Mouse (Mus musculus) heart, embryonic 13.5 days (tissue): ENCODE results near the gene Znrf3. TPM values are rescaled to one million over a fixed set of nuclear protein-coding genes. Genes with fewer than 3 reads are reported as not detected.

Source experiments
- ATAC-seq: fragments of 200-750 bp; cut with Nextera tagmentation; 2 replicates; pipeline ENCODE4 v1.8.0; 2017; ENCODE audit warnings: moderate TSS enrichment; ENCODE audit not compliant: insufficient number of reproducible peaks, low FRiP score, low TSS enrichment; ENCODE audit errors: extremely low read depth
- H3K27ac ChIP-seq: fragments of 300-500 bp; sonication (generic); replicated peaks from 2 replicates; pipeline ENCODE4 v1.5.1; 2015; ENCODE audit warnings: moderate library complexity, mild to moderate bottlenecking, inconsistent platforms
- H3K27me3 ChIP-seq: fragments of 300-500 bp; sonication (generic); replicated peaks from 2 replicates; pipeline ENCODE4 v1.6.1; 2015; ENCODE audit warnings: mild to moderate bottlenecking, inconsistent platforms
- H3K36me3 ChIP-seq: fragments of 300-500 bp; sonication (generic); 2 replicates; pipeline ENCODE4 v1.6.1; 2015; ENCODE audit warnings: mild to moderate bottlenecking, inconsistent platforms
- H3K4me1 ChIP-seq: fragments of 300-500 bp; sonication (generic); 2 replicates; pipeline ENCODE4 v1.6.1; 2015; ENCODE audit warnings: inconsistent platforms
- H3K4me2 ChIP-seq: fragments of 300-500 bp; sonication (generic); 2 replicates; pipeline ENCODE4 v1.6.1; 2015; ENCODE audit warnings: inconsistent platforms, mild to moderate bottlenecking, moderate library complexity
- H3K4me3 ChIP-seq: fragments of 300-500 bp; sonication (generic); 2 replicates; pipeline ENCODE4 v1.5.1; 2015; ENCODE audit warnings: moderate library complexity, mild to moderate bottlenecking, inconsistent platforms
- H3K9ac ChIP-seq: fragments of 300-500 bp; sonication (generic); 2 replicates; pipeline ENCODE4 v1.6.1; 2015; ENCODE audit warnings: inconsistent platforms, mild to moderate bottlenecking, moderate library complexity
- H3K9me3 ChIP-seq: fragments of 300-500 bp; sonication (generic); 2 replicates; pipeline ENCODE4 v1.6.1; 2016; ENCODE audit warnings: inconsistent platforms
- whole genome bisulfite sequencing: fragments of 180-500 bp; shearing (Covaris S2); methylation state at CpG from one replicate; pipeline ENCODE4 v1.1.7; 2015; ENCODE audit warnings: mixed read lengths; 5-methylcytosine and 5-hydroxymethylcytosine counted together
- polyA plus RNA-seq: library from polyadenylated mRNA; unstranded; fragments of >200 nt; fragmentation: Nextera tagmentation; extraction: Ambion mirVana; gene quantifications from 2 replicates; pipeline ENCODE4 v1.2.1, GENCODE M21; 2015

Znrf3 gene
- polyA plus RNA-seq, 1 experiment from 2014 or later: 7.6 TPM

GRCm38 (mm10) chr11:5336269-5336668 lies 108.4 kb downstream of the Znrf3 start:
- Histone ChIP-seq H3K27ac (no peak overlapping the region), H3K9ac (no peak overlapping the region), H3K36me3 (peaks cover 3% of the 10 kb centered on the region; the same call in 1 of the 2 replicates), H3K4me2 (no peak overlapping the region), H3K4me3 (no peak overlapping the region), H3K4me1 (0 out of 2 replicates have a peak, but pooled peaks cover 3% of the 10 kb centered on the region), H3K27me3 (no peaks in the 10 kb centered on the region), H3K9me3 (no peaks in the 10 kb centered on the region)
- ATAC-seq: no peak

- Histone ChIP-seq H3K4me2 (no peak overlapping the region), H3K27me3 (no peaks in the 10 kb centered on the region), H3K9me3 (no peaks in the 10 kb centered on the region), H3K36me3 (peaks cover 11% of the 10 kb centered on the region; the same call in 1 of the 2 replicates), H3K27ac (no peak overlapping the region), H3K9ac (no peak overlapping the region), H3K4me3 (no peak overlapping the region), H3K4me1 (no peaks in the 10 kb centered on the region)
- WGBS: 90% methylated on average over 4 of the region's 4 CpGs
- no peak for ATAC-seq
Observed at GRCm38 (mm10) chr11:5330851-5331250, 113.8 kb downstream of the Znrf3 start.

DNA sequence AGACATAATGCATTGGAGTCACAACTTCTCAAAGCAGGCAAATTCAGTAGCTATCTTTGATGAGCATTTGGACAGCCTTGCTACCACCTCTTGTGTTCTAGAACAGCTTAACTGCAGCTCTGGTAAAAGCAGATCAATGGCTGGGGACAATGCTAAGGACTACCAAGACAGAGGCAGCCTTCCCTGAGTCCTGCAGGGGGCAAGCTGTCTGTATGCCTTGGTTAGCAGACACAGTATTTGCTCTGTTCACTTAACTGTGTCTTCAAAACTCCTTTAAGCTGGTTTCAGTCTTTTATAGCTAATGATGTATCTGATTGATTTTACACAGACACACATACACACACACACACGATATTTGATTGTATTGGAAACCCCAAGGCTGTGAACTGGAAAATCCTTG lies 117.0 kb downstream of the Znrf3 start:
- H3K27ac ChIP-seq: no peak overlapping the region
- no peaks in the 10 kb centered on the region for H3K4me1 ChIP-seq
- H3K4me3 ChIP-seq: no peak overlapping the region
- ATAC-seq: no peak
- no peak overlapping the region for H3K9ac ChIP-seq
- no peak overlapping the region for H3K4me2 ChIP-seq
- H3K9me3 ChIP-seq: no peaks in the 10 kb centered on the region
- 76% methylated on average over 1 of the region's 1 CpGs for WGBS
- H3K27me3 ChIP-seq: no peaks in the 10 kb centered on the region
- peaks cover 11% of the 10 kb centered on the region; the same call in 1 of the 2 replicates for H3K36me3 ChIP-seq

- no peak overlapping the region for H3K4me2 ChIP-seq
- no peak overlapping the region for H3K27ac ChIP-seq
- H3K4me3 ChIP-seq: no peak overlapping the region
- H3K9ac ChIP-seq: no peak overlapping the region
- WGBS: 89% methylated on average over 3 of the region's 3 CpGs
- H3K27me3 ChIP-seq: no peaks in the 10 kb centered on the region
- H3K4me1 ChIP-seq: no peaks in the 10 kb centered on the region
- ATAC-seq: no peak
- peaks cover 8% of the 10 kb centered on the region; the same call in 1 of the 2 replicates for H3K36me3 ChIP-seq
- H3K9me3 ChIP-seq: no peaks in the 10 kb centered on the region
Observed at GRCm38 (mm10) chr11:5326252-5326651, 118.4 kb downstream of the Znrf3 start.

GRCm38 (mm10) chr11:5325217-5325616 lies 119.4 kb downstream of the Znrf3 start:
- WGBS: 91% methylated on average over 6 of the region's 6 CpGs

GRCm38 (mm10) chr11:5324296-5324695 lies 120.4 kb downstream of the Znrf3 start:
- Histone ChIP-seq H3K36me3 (no peaks in the 10 kb centered on the region), H3K9me3 (no peaks in the 10 kb centered on the region), H3K4me3 (no peak overlapping the region), H3K27me3 (no peaks in the 10 kb centered on the region), H3K4me1 (peaks cover 1% of the 10 kb centered on the region; the same call in 1 of the 2 replicates), H3K27ac (no peak overlapping the region), H3K9ac (no peak overlapping the region), H3K4me2 (no peak overlapping the region)
- 69% methylated on average over 2 of the region's 2 CpGs for WGBS
- ATAC-seq: no peak

More at GRCm38 (mm10) chr11:5325217-5325616, 119.4 kb downstream of the Znrf3 start:
- no peak for ATAC-seq
- H3K27me3 ChIP-seq: no peaks in the 10 kb centered on the region
- no peak overlapping the region for H3K4me3 ChIP-seq
- H3K9me3 ChIP-seq: no peaks in the 10 kb centered on the region
- peaks cover 8% of the 10 kb centered on the region; the same call in 1 of the 2 replicates for H3K36me3 ChIP-seq
- no peak overlapping the region for H3K27ac ChIP-seq
- H3K4me2 ChIP-seq: no peak overlapping the region
- H3K4me1 ChIP-seq: no peaks in the 10 kb centered on the region
- H3K9ac ChIP-seq: no peak overlapping the region

DNA sequence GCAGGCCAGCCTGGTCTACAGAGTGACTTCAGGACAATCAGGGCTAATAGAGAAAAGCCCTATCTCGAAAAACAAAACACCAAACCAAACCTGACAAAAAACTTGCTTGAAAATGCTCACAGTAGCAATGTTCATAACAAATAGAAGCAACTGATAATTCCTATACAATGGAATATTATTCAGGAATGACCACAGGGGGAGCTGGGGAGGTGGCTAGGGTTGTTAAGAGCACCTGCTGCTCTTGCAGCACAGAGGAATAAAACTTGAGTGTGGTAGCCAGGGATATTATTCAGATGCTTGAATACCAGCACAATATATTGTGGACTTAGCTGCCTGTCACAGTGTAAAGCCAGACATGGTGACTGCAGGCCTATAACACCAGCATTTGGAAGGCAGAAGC lies 123.0 kb downstream of the Znrf3 start:
- Histone ChIP-seq H3K9me3 (no peaks in the 10 kb centered on the region), H3K4me1 (peaks cover 22% of the 10 kb centered on the region), H3K27me3 (no peaks in the 10 kb centered on the region), H3K27ac (no peak overlapping the region), H3K9ac (no peak overlapping the region), H3K4me2 (no peak overlapping the region), H3K4me3 (no peak overlapping the region), H3K36me3 (no peaks in the 10 kb centered on the region)
- ATAC-seq: no peak
- 76% methylated on average over 1 of the region's 1 CpGs for WGBS

- ATAC-seq: no peak
Observed at GRCm38 (mm10) chr11:5318976-5319375, 125.7 kb downstream of the Znrf3 start.

DNA sequence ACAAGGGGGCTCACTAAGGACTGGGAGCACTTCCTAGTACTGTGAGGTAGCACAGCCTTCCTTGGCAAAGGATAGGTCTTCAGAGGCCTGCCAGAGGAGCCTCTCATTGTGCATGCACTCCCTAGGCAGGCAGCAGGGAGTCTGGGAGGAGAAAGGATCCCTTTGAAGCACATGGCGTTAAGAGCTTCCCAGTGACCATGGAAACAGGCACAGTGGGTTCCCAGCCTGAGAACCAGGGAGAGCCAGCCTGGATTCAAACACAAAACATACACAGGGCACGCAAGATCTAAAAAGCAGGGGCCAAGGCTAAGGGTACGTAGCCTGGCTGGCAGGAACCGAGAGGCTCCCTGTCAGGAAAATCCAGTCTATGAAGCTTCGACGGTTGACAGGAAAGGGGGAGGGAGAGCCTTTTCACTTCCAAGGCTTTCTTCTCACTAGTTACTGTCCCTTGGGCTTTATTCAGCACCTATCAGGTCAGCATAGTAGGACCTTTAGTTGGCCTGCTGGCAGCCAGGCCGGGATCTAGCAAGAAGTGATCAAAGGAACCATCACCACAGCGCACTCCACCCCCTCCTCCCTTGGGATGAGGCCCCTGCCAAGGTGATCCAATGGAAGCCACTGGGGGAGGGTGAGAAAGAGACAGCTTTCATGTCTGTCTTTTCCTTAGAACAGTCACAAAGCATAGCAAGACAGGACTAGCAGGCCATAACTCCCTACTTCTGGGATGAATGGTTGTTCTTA lies 126.4 kb downstream of the Znrf3 start:
- 25% methylated on average over 8 of the region's 8 CpGs for WGBS
- no peaks in the 10 kb centered on the region for H3K36me3 ChIP-seq
- no peaks in the 10 kb centered on the region for H3K27me3 ChIP-seq
- no peak overlapping the region for H3K4me2 ChIP-seq
- H3K9ac ChIP-seq: 0 out of 2 replicates have a peak overlapping the region, but pooled peaks have one; percentile 33
- no peaks in the 10 kb centered on the region for H3K9me3 ChIP-seq
- no peak for ATAC-seq
- no peak overlapping the region for H3K4me3 ChIP-seq
- peaks cover 41% of the 10 kb centered on the region for H3K4me1 ChIP-seq
- no peak overlapping the region for H3K27ac ChIP-seq

More at GRCm38 (mm10) chr11:5318976-5319375, 125.7 kb downstream of the Znrf3 start:
- Histone ChIP-seq H3K27me3 (no peaks in the 10 kb centered on the region), H3K9me3 (no peaks in the 10 kb centered on the region), H3K36me3 (no peaks in the 10 kb centered on the region), H3K27ac (no peak overlapping the region), H3K4me3 (no peak overlapping the region), H3K4me2 (no peak overlapping the region), H3K4me1 (peaks cover 33% of the 10 kb centered on the region), H3K9ac (no peak overlapping the region)
- 47% methylated on average over 2 of the region's 2 CpGs for WGBS

- Histone ChIP-seq H3K4me3 (no peak overlapping the region), H3K36me3 (no peaks in the 10 kb centered on the region), H3K27me3 (no peaks in the 10 kb centered on the region), H3K4me1 (peaks cover 63% of the 10 kb centered on the region), H3K4me2 (no peak overlapping the region), H3K9ac (no peak overlapping the region), H3K9me3 (no peaks in the 10 kb centered on the region), H3K27ac (0 out of 2 replicates have a peak overlapping the region, but pooled peaks have one; percentile 39)
- no peak for ATAC-seq
Observed at GRCm38 (mm10) chr11:5314796-5315195, 129.9 kb downstream of the Znrf3 start.

DNA sequence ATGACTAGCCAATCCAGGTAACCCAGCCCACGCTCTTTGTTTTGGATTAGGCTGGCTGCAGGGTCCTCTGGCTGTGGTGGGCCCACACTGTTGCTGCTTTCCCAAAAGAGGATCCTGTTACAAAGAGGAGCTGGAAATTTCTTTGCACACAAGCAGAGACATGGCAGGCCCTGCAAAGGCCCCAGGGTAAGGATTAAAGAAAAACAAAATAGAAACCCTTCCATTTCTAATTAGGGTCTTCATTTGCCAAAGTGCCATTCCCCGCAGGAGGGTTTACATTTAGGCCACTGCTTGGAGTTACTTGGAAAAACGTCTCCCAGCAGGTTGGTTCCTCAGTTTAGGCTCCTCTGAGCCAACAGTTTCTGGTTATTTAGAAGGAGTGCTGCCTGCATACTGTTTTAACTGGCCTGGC lies 130.3 kb downstream of the Znrf3 start:
- H3K27ac ChIP-seq: peak overlapping the region; percentile 39; the same call in 1 of the 2 replicates
- 55% methylated on average over 3 of the region's 3 CpGs for WGBS
- ATAC-seq: no peak
- 0 out of 2 replicates have a peak overlapping the region, but pooled peaks have one; percentile 19 for H3K9ac ChIP-seq
- no peaks in the 10 kb centered on the region for H3K36me3 ChIP-seq
- H3K4me3 ChIP-seq: no peak overlapping the region
- H3K4me2 ChIP-seq: no peak overlapping the region
- H3K4me1 ChIP-seq: peaks cover 62% of the 10 kb centered on the region
- H3K9me3 ChIP-seq: no peaks in the 10 kb centered on the region
- H3K27me3 ChIP-seq: no peaks in the 10 kb centered on the region
